Mouse (Mus musculus) layer of hippocampus, adult 18-20 months (tissue): ENCODE measurements around the gene Insm1. TPM values are rescaled to one million over a fixed set of nuclear protein-coding genes. Genes with fewer than 3 reads are reported as not detected.

ENCODE experiments used
- DNase-seq, 2 experiments: peaks; one replicate each; pipeline ENCODE4 v3.0.0; 2022; ENCODE audit warnings: low spot score in 2 of 2
- long read RNA-seq: library from polyadenylated mRNA; stranded (forward); transcript quantifications from one replicate; pipeline ENCODE4 v2.0.0, GENCODE M21; 2021
- total RNA-seq, 2 experiments: library from RNA; stranded (reverse); gene quantifications; 2 replicates each; pipeline ENCODE4 v1.2.3; 2021

Gene Insm1
- 1 to 10 TPM; 6.5 to 7.4 TPM for total RNA-seq
- long read RNA-seq, partial matches to known transcripts: 0 of 3 reads
- long read RNA-seq, other reads (novel, unspliced or antisense): 0 of 3 reads

GRCm38 (mm10) chr2:146221076-146221928, at the start of gene Insm1:
Gene Insm1 (plus strand): TSS chr2:146221921.
- peak; percentile 11 to 51 for DNase-seq

- no peak for DNase-seq
Observed at GRCm38 (mm10) chr2:146172106-146172505, 49.6 kb upstream of the Insm1 start.

GRCm38 (mm10) chr2:146174173-146174572, 47.5 kb upstream of the Insm1 start:
- peak in 1 of 2 experiments; percentile 39 for DNase-seq

- no peak for DNase-seq
Observed at GRCm38 (mm10) chr2:146178718-146179117, 43.0 kb upstream of the Insm1 start.

- no peak for DNase-seq
Observed at GRCm38 (mm10) chr2:146183830-146184793, 37.6 kb upstream of the Insm1 start.

- DNase-seq: no peak
Observed at GRCm38 (mm10) chr2:146196126-146196525, 25.6 kb upstream of the Insm1 start.

- no peak for DNase-seq
Observed at GRCm38 (mm10) chr2:146197947-146198346, 23.8 kb upstream of the Insm1 start.

- no peak for DNase-seq
Observed at GRCm38 (mm10) chr2:146210968-146211367, 10.8 kb upstream of the Insm1 start.

GRCm38 (mm10) chr2:146214715-146215114, 7.0 kb upstream of the Insm1 start:
- DNase-seq: peak in 1 of 2 experiments; percentile 61

GRCm38 (mm10) chr2:146216111-146217064, 5.3 kb upstream of the Insm1 start:
- DNase-seq: no peak

- no peak for DNase-seq
Observed at GRCm38 (mm10) chr2:146217227-146217980, 4.3 kb upstream of the Insm1 start.

GRCm38 (mm10) chr2:146218161-146218691, 3.5 kb upstream of the Insm1 start:
- no peak for DNase-seq

- DNase-seq: no peak
Observed at GRCm38 (mm10) chr2:146218881-146219535, 2.7 kb upstream of the Insm1 start.

GRCm38 (mm10) chr2:146219791-146220190, 1.9 kb upstream of the Insm1 start:
- no peak for DNase-seq

- DNase-seq: no peak
Observed at GRCm38 (mm10) chr2:146220591-146221075, 1.1 kb upstream of the Insm1 start.

- peak in 1 of 2 experiments; percentile 28 for DNase-seq
Observed at GRCm38 (mm10) chr2:146221929-146222278, 183 bp downstream of the Insm1 start.

GRCm38 (mm10) chr2:146222279-146223175, 806 bp downstream of the Insm1 start:
- no peak for DNase-seq
